Mouse (Mus musculus) thymus, adult 2 months (tissue): ENCODE results near the gene Ccdc137. TPM values are rescaled to one million over a fixed set of nuclear protein-coding genes. Genes with fewer than 3 reads are reported as not detected.
"Not testable (repeated sequence)": the region's sequence is repeated elsewhere in the genome, so short reads cannot be mapped to it uniquely, and the experiment has no call there.

Experiments
- DNase-seq: peaks from one replicate; pipeline ENCODE4 v3.0.0; 2021
- H3K27ac ChIP-seq: fragments of 200-500 bp; 2 replicates; pipeline ENCODE4 v1.5.1; 2012; ENCODE audit warnings: low read length, control low read depth; ENCODE audit not compliant: control insufficient read depth, insufficient read depth
- H3K27me3 ChIP-seq: fragments of 200-500 bp; 2 replicates; pipeline ENCODE4 v1.6.1; 2012; ENCODE audit warnings: mild to moderate bottlenecking, low read length, moderate library complexity, mixed read lengths; ENCODE audit not compliant: control insufficient read depth, insufficient read depth
- H3K36me3 ChIP-seq: fragments of 200-500 bp; 2 replicates; pipeline ENCODE4 v1.6.1; 2012; ENCODE audit warnings: mild to moderate bottlenecking, low read length, moderate library complexity; ENCODE audit not compliant: control insufficient read depth, insufficient read depth
- H3K4me1 ChIP-seq: fragments of 200-500 bp; replicated peaks from 2 replicates; pipeline ENCODE4 v1.6.1; 2012; ENCODE audit warnings: low read length; ENCODE audit not compliant: control insufficient read depth, insufficient read depth
- H3K4me3 ChIP-seq: fragments of 200-500 bp; 2 replicates; pipeline ENCODE4 v1.5.1; 2012; ENCODE audit warnings: mild to moderate bottlenecking, low read length, control low read depth, moderate library complexity; ENCODE audit not compliant: control insufficient read depth, insufficient read depth
- CTCF ChIP-seq: fragments of 200-500 bp; IDR thresholded peaks from 2 replicates; pipeline ENCODE4 v1.5.1; 2012; ENCODE audit warnings: mild to moderate bottlenecking, control low read depth, low read length, moderate library complexity, borderline replicate concordance; ENCODE audit not compliant: control insufficient read depth, poor library complexity, insufficient read depth; ENCODE audit errors: extremely low read depth
- POLR2A ChIP-seq: fragments of 200-500 bp; IDR thresholded peaks from 2 replicates; pipeline ENCODE4 v1.6.1; 2012; ENCODE audit warnings: mild to moderate bottlenecking, low read length, control low read depth, moderate library complexity; ENCODE audit not compliant: control insufficient read depth, poor library complexity, insufficient read depth; ENCODE audit errors: extremely low read depth
- WGBS: fragments of 180-500 bp; shearing (Covaris S2); methylation state at CpG from one replicate; pipeline ENCODE4 v1.1.7; 2018; 5-methylcytosine and 5-hydroxymethylcytosine counted together
- polyA plus RNA-seq: library from polyadenylated mRNA; depleted of rRNA; stranded (reverse); fragments of >200 nt; gene quantifications from 2 replicates; pipeline ENCODE4 v1.2.3, GENCODE M21; 2012; rRNA removed

Ccdc137 gene
- 25.6 and 30.1 TPM in 2 replicates for polyA plus RNA-seq

GRCm38 (mm10) chr11:120457772-120458751, at the start of gene Ccdc137, which contains the start of gene Oxld1:
Gene Ccdc137 (plus strand): TSS chr11:120458115.
Gene Oxld1 (minus strand): TSS chr11:120458068.
- H3K36me3 ChIP-seq: no peaks in the 10 kb centered on the region
- H3K27me3 ChIP-seq: no peaks in the 10 kb centered on the region
- 3% methylated on average over 62 of the region's 62 CpGs for WGBS

GRCm38 (mm10) chr11:120413621-120414020, 44.3 kb upstream of the Ccdc137 start:
- 99% methylated on average over 7 of the region's 10 CpGs for WGBS
- not testable (repeated sequence) for H3K4me1 ChIP-seq
- H3K36me3 ChIP-seq: peaks cover 81% of the 10 kb centered on the region

More at GRCm38 (mm10) chr11:120457772-120458751, at the start of gene Ccdc137, which contains the start of gene Oxld1:
- peak within 1 kb of the TSS; percentile 74 for H3K4me3 ChIP-seq
- peak; percentile 75 for DNase-seq
- TF ChIP-seq POLR2A (peak; percentile 82), CTCF (no peak)
- H3K27ac ChIP-seq: no peak within 1 kb of the TSS
- peaks cover 18% of the 10 kb centered on the region for H3K4me1 ChIP-seq

GRCm38 (mm10) chr11:120417852-120418251, 40.1 kb upstream of the Ccdc137 start:
- H3K36me3 ChIP-seq: peaks cover 75% of the 10 kb centered on the region
- H3K27ac ChIP-seq: no peak overlapping the region
- TF ChIP-seq POLR2A: no peak
- TF ChIP-seq CTCF: no peak
- 94% methylated on average over 7 of the region's 7 CpGs for WGBS
- no peaks in the 10 kb centered on the region for H3K27me3 ChIP-seq
- DNase-seq: no peak
- H3K4me1 ChIP-seq: no peaks in the 10 kb centered on the region
- no peak overlapping the region for H3K4me3 ChIP-seq

More at GRCm38 (mm10) chr11:120413621-120414020, 44.3 kb upstream of the Ccdc137 start:
- not testable (repeated sequence) for H3K27me3 ChIP-seq, H3K27ac ChIP-seq, H3K4me3 ChIP-seq, DNase-seq

- no peak for DNase-seq
- Histone ChIP-seq H3K4me1 (no peaks in the 10 kb centered on the region), H3K27me3 (no peaks in the 10 kb centered on the region), H3K4me3 (no peak overlapping the region), H3K36me3 (peaks cover 71% of the 10 kb centered on the region), H3K27ac (no peak overlapping the region)
- no peak for TF ChIP-seq CTCF
- no peak for TF ChIP-seq POLR2A
- WGBS: 83% methylated on average over 1 of the region's 1 CpGs
These were observed 39.3 kb upstream of the Ccdc137 start for GRCm38 (mm10) chr11:120418592-120418991.

GRCm38 (mm10) chr11:120422651-120423568, 35.0 kb upstream of the Ccdc137 start:
- WGBS: 75% methylated on average over 13 of the region's 13 CpGs
- Histone ChIP-seq H3K4me1 (no peaks in the 10 kb centered on the region), H3K4me3 (no peak overlapping the region), H3K27ac (no peak overlapping the region), H3K36me3 (peaks cover 72% of the 10 kb centered on the region), H3K27me3 (no peaks in the 10 kb centered on the region)
- TF ChIP-seq POLR2A: no peak
- no peak for TF ChIP-seq CTCF
- no peak for DNase-seq
